Mouse (Mus musculus) kidney, embryonic 15.5 days (tissue): ENCODE measurements around the gene Slc29a1. TPM values are rescaled to one million over a fixed set of nuclear protein-coding genes. Genes with fewer than 3 reads are reported as not detected.

Source experiments
- ATAC-seq: fragments of 200-750 bp; cut with Nextera tagmentation; replicated peaks from 2 replicates; pipeline ENCODE4 v1.8.0; 2017; ENCODE audit warnings: moderate TSS enrichment; ENCODE audit not compliant: low FRiP score
- H3K27ac ChIP-seq: fragments of 300-500 bp; sonication (generic); 2 replicates; pipeline ENCODE4 v1.5.1; 2015; ENCODE audit warnings: mild to moderate bottlenecking, inconsistent platforms
- H3K27me3 ChIP-seq: fragments of 300-500 bp; sonication (generic); 2 replicates; pipeline ENCODE4 v1.6.1; 2015; ENCODE audit warnings: inconsistent platforms
- H3K36me3 ChIP-seq: fragments of 300-500 bp; sonication (generic); 2 replicates; pipeline ENCODE4 v1.6.1; 2015; ENCODE audit warnings: inconsistent platforms
- H3K4me1 ChIP-seq: fragments of 300-500 bp; sonication (generic); 2 replicates; pipeline ENCODE4 v1.6.1; 2015; ENCODE audit warnings: inconsistent platforms
- H3K4me2 ChIP-seq: fragments of 300-500 bp; sonication (generic); 2 replicates; pipeline ENCODE4 v1.6.1; 2015; ENCODE audit warnings: moderate library complexity, mild to moderate bottlenecking, inconsistent platforms
- H3K4me3 ChIP-seq: fragments of 300-500 bp; sonication (generic); replicated peaks from 2 replicates; pipeline ENCODE4 v1.5.1; 2015; ENCODE audit warnings: mild to moderate bottlenecking, inconsistent platforms
- H3K9ac ChIP-seq: fragments of 300-500 bp; sonication (generic); 2 replicates; pipeline ENCODE4 v1.6.1; 2015; ENCODE audit warnings: mild to moderate bottlenecking, inconsistent platforms
- H3K9me3 ChIP-seq: fragments of 300-500 bp; sonication (generic); replicated peaks from 2 replicates; pipeline ENCODE4 v1.6.1; 2016; ENCODE audit warnings: inconsistent platforms
- WGBS: fragments of 180-500 bp; shearing (Covaris S2); methylation state at CpG from one replicate; pipeline ENCODE4 v1.1.7; 2015; ENCODE audit warnings: mixed read lengths; 5-methylcytosine and 5-hydroxymethylcytosine counted together
- polyA plus RNA-seq: library from polyadenylated mRNA; unstranded; fragments of >200 nt; fragmentation: Nextera tagmentation; extraction: Ambion mirVana; gene quantifications from 2 replicates; pipeline ENCODE4 v1.2.1, GENCODE M21; 2015

The Slc29a1 gene
- polyA plus RNA-seq, 1 experiment from 2014 or later, result 102 TPM

DNA sequence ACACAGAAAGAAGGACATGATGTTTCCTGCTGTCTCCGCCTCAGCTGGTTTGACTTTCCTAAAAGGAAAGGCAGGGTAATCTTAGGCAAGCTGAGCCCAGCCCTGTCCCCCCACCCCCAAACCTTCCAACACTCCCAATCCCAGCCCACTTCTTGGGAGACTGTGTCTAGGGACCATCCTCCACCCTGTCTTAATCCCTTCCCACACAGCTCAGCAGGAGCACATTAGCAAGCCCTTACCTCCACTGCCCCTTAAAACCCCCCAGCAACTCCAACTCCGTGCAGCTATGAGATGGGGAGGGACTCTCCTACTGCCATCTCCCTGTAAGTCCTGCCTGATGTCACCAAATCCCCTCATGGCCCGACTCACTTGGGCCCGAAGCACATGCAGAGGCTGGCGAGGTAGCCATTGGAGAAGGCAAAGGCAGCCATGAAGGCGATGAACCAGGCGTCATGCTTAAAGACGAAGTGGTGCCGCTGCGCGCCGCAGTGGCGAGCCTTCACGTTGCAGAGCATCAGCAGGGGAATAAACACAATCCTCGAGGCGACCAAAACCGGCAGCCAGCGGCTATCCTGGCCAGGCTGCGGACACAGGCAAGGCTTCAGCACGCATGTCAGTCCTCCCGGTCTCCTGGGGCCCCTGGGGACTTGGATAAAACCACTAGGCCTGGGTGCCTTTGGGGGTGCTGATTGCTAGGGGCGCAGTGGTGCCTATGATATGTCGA is 13.5 kb downstream of the Slc29a1 start:
- Histone ChIP-seq H3K4me2 (peak overlapping the region; percentile 13; the same call in 1 of the 2 replicates), H3K9me3 (no peaks in the 10 kb centered on the region), H3K4me3 (no peak overlapping the region), H3K36me3 (peaks cover 40% of the 10 kb centered on the region), H3K9ac (no peak overlapping the region), H3K4me1 (peaks cover 38% of the 10 kb centered on the region), H3K27ac (peak overlapping the region; percentile 90), H3K27me3 (no peaks in the 10 kb centered on the region)
- WGBS, result 82% methylated on average over 23 of the region's 23 CpGs
- no peak; the same call in 1 of the 2 replicates for ATAC-seq

DNA sequence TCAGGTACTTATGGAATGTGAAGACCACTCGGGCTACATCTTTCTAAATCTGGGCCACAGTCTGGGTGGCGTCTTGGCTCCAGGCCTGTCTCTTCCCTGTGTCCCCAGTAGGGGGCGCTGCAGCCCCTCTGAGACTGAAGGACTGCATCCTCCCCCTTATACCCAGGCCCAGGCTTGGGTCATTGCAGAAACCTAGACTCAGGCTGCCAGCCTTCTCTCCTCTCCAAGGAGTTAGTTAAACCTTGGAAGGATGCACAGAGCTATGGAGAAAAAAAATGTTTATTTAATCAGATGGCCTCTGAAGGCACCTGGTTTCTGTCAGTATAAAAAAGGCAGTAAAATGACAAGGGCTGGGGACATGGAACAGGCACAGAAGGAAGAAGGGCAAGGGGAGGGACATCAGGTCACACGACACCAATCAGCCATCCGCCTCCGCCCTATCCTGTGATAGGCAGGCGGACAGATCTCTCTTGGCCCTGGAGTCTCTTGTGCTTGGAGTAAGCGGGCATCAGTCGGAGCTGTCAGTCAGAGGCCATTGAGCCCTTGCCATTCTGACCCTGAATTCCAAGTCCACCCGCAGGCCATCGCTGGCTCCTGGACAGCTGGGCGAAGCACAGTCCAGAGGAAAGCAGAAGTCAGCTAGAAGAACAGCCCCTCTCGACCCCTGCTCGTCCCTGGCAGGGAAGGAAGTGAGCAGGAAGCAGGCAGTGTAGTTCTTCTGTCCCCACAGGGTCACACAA is 14.3 kb downstream of the Slc29a1 start:
- Histone ChIP-seq H3K4me1 (peaks cover 36% of the 10 kb centered on the region), H3K27ac (peak overlapping the region; percentile 90), H3K4me3 (no peak overlapping the region), H3K9ac (0 out of 2 replicates have a peak overlapping the region, but pooled peaks have one; percentile 14), H3K27me3 (no peaks in the 10 kb centered on the region), H3K36me3 (peaks cover 40% of the 10 kb centered on the region), H3K9me3 (no peaks in the 10 kb centered on the region), H3K4me2 (peak overlapping the region; percentile 30)
- ATAC-seq, result peak; percentile 55
- 15% methylated on average over 14 of the region's 14 CpGs for WGBS

DNA sequence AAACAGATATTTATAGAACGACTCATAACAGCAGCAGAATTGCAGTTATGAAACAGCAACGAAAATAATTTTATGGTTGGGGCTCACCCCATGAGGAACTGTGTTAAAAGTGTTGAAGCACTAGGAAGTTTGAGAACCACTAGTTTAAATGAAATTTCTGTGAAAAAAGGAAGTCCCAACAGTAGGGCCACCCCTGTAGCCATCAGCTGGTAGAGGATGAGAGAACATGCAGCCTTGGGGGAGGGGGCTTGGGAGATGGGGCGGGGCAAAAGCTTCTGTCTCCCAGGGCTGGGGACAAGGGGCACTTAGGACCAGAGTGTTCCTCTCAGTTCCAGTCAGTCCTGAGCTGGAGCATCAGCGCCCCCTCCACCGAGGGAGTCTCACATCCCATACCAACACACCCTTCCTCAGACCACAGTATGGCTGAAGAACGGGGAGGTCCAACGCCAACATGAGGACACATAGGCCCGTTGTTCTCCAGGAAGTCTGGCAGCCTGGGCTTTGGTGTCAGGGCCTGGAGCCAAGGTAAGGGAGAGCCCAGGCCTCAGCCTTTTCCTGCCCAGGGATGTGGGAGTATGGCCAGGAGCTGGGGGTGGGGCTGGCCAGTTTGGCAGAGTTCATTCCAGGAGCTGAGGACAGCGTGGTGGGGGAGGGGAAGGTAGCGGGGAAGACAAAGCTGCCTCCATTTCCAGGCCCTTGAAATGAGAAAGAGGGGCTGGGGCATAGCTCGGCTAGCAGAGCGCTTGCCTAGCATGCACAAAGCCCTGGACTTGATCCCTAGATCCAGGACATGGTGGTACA is 15.1 kb downstream of the Slc29a1 start:
- Histone ChIP-seq H3K27me3 (no peaks in the 10 kb centered on the region), H3K4me3 (no peak overlapping the region), H3K9ac (0 out of 2 replicates have a peak overlapping the region, but pooled peaks have one; percentile 14), H3K4me2 (peak overlapping the region; percentile 30), H3K36me3 (peaks cover 33% of the 10 kb centered on the region), H3K9me3 (no peaks in the 10 kb centered on the region), H3K27ac (peak overlapping the region; percentile 90), H3K4me1 (peaks cover 36% of the 10 kb centered on the region)
- peak; percentile 20; the same call in 1 of the 2 replicates for ATAC-seq
- 32% methylated on average over 12 of the region's 12 CpGs for WGBS

DNA sequence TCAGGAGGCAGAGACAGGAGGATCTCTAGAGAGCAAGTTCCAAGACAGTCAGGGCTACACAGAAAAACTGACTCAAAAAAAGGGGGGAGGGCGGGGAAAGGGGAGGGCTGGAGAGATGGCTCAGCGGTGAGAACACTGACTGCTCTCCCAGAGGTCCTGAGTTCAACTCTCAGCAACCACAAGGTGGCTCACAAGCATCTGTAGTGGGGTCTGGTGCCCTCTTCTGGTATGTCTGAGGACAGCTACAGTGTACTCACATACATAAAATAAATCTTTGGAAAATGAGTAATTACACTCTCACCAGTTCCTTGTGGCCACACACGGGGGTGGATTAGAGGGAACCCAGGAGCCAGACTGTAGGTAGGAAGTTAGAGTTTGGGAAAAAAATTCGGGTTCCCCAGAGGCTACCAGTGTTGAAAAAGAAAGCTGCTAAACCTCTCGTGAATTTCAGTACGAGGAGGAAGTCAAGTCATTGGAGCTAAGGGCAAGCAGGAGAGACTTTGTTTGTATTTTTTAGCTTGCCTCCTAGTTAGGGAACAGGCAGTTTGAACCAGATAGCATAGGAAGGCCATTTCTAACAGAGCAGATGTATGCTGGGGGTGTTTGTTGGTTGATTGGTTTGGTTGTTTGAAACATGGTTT is 16.6 kb downstream of the Slc29a1 start:
- H3K27me3 ChIP-seq, result no peaks in the 10 kb centered on the region
- peaks cover 19% of the 10 kb centered on the region for H3K36me3 ChIP-seq
- ATAC-seq, result no peak
- no peak overlapping the region for H3K9ac ChIP-seq
- H3K4me3 ChIP-seq, result no peak overlapping the region
- H3K4me1 ChIP-seq, result peaks cover 44% of the 10 kb centered on the region
- no peak overlapping the region for H3K27ac ChIP-seq
- no peaks in the 10 kb centered on the region for H3K9me3 ChIP-seq
- 56% methylated on average over 6 of the region's 6 CpGs for WGBS
- no peak overlapping the region for H3K4me2 ChIP-seq

DNA sequence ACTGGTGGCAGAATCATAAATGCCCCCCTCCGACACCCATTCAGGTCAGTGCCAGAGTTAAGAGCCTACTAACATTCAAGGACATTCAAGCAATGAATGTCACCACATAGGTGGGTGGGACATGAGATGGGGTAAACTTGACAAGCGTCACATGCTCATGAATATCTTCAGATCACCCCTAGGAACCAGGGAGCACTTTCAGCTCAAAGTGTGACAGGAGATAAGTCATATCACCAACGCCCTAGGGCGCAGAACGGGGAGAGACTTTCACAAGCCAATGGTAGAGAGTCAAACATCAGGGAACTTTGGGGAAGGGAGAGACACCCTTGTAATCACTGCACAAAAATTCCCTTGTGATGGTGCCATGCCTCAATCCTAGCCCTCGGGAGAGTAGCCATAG is 17.2 kb downstream of the Slc29a1 start:
- H3K36me3 ChIP-seq, result peaks cover 14% of the 10 kb centered on the region
- no peak overlapping the region for H3K4me2 ChIP-seq
- H3K27me3 ChIP-seq, result no peaks in the 10 kb centered on the region
- 94% methylated on average over 6 of the region's 6 CpGs for WGBS
- H3K4me3 ChIP-seq, result no peak overlapping the region
- no peak for ATAC-seq
- no peaks in the 10 kb centered on the region for H3K9me3 ChIP-seq
- no peak overlapping the region for H3K27ac ChIP-seq
- peaks cover 44% of the 10 kb centered on the region for H3K4me1 ChIP-seq
- H3K9ac ChIP-seq, result no peak overlapping the region

DNA sequence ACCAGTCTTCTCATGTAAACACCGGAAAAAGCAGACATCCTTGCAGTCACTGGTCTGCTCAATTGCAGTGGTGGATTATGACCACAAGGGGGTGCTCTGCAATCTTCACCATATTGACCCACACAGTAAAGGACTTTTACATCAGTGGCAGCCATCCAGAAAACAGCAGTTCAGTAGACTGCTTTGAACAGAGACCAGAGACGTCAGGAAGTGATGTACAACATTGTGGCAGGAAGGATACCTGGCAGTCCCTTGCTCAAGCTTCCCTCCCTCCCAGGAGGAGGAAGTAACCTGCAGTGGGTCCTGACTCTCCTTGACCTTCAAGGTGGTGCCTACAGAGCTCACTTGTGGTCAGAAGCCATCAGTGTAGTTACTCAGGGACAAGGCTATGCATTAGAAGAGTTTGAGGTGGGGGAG is 17.8 kb downstream of the Slc29a1 start:
- H3K4me3 ChIP-seq, result no peak overlapping the region
- H3K4me2 ChIP-seq, result no peak overlapping the region
- H3K27me3 ChIP-seq, result no peaks in the 10 kb centered on the region
- H3K27ac ChIP-seq, result no peak overlapping the region
- H3K9me3 ChIP-seq, result no peaks in the 10 kb centered on the region
- no peak for ATAC-seq
- peaks cover 8% of the 10 kb centered on the region; the same call in 1 of the 2 replicates for H3K36me3 ChIP-seq
- peaks cover 44% of the 10 kb centered on the region for H3K4me1 ChIP-seq
- H3K9ac ChIP-seq, result no peak overlapping the region
- WGBS, result 7% methylated on average over 2 of the region's 2 CpGs

DNA sequence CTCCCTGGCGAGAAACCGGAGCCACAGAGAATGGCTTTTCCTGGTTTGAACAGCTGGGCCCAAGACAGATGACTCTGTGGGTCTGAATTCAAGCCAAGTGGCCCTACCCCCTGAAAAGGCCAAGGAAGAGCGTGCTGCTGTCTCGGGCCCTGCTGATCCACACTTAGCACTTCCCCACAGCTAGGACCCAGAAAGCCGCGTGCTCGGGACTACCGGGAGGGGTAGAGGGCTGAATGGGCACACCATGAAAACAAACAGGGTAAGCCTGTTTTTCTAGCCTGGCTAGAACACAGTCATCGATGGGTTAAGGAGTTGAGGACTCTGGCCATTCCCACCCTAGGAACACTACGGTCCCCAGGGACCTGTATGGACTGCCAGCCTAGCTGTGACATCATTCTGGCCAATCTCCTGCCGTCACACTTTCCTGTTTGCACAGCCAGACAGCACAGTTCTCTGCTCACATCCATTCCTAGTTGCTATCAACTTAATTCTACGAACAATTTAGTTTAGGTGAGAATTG is 18.4 kb downstream of the Slc29a1 start:
- H3K9ac ChIP-seq, result no peak overlapping the region
- WGBS, result 37% methylated on average over 12 of the region's 12 CpGs
- no peak for ATAC-seq

DNA sequence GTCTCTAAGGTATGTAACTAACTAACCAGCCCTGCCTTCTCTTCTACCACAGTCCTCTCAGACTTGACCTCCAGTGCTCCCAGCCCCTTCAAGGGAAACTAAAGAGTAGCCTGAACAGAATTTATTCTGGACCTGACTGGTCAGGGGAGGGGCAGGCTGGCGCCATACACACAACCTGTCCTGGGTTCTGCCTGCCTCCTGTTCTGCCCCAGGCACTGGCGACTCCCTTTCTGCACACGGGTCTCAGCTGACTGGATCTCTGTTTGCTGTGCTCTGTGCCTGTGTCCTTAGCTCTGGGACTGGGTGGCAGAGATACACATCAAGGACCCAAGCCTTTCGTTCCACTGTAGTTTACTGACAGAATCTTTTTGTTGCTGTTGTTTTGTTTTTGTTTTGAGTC is 19.9 kb downstream of the Slc29a1 start:
- WGBS, result 67% methylated on average over 4 of the region's 4 CpGs
- H3K27ac ChIP-seq, result peak overlapping the region; percentile 68

More for the DNA sequence above, 18.4 kb downstream of the Slc29a1 start:
- H3K36me3 ChIP-seq, result peaks cover 2% of the 10 kb centered on the region; the same call in 1 of the 2 replicates
- H3K4me2 ChIP-seq, result 0 out of 2 replicates have a peak overlapping the region, but pooled peaks have one; percentile 14
- H3K4me3 ChIP-seq, result no peak overlapping the region
- H3K27ac ChIP-seq, result peak overlapping the region; percentile 68
- peaks cover 42% of the 10 kb centered on the region for H3K4me1 ChIP-seq
- H3K9me3 ChIP-seq, result no peaks in the 10 kb centered on the region
- H3K27me3 ChIP-seq, result no peaks in the 10 kb centered on the region

DNA sequence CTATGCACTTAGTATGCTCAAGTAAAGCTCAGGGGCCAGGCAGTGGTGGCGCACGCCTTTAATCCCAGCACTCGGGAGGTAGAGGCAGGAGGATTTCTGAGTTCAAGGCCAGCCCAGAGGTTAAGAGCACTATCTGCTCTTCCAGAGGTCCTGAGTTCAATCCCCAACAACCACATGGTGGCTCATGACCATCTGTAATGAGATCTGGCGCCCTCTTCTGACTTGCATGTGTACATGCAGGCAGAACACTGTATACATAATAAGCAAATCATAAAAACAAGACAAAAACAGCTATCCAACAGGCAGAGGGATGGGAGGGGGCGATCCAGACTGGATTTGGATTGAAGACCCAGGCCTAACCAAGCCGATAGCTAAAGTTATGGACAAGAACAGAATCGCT is 20.6 kb downstream of the Slc29a1 start:
- no peak overlapping the region for H3K9ac ChIP-seq
- no peak for ATAC-seq
- H3K9me3 ChIP-seq, result no peaks in the 10 kb centered on the region
- H3K4me2 ChIP-seq, result no peak overlapping the region
- H3K27me3 ChIP-seq, result no peaks in the 10 kb centered on the region
- 79% methylated on average over 7 of the region's 7 CpGs for WGBS
- peaks cover 35% of the 10 kb centered on the region for H3K4me1 ChIP-seq
- H3K27ac ChIP-seq, result peak overlapping the region; percentile 58; the same call in 1 of the 2 replicates
- no peak overlapping the region for H3K4me3 ChIP-seq
- no peaks in the 10 kb centered on the region for H3K36me3 ChIP-seq

More for the DNA sequence above, 19.9 kb downstream of the Slc29a1 start:
- H3K9me3 ChIP-seq, result no peaks in the 10 kb centered on the region
- H3K4me2 ChIP-seq, result no peak overlapping the region
- H3K36me3 ChIP-seq, result no peaks in the 10 kb centered on the region
- H3K4me1 ChIP-seq, result peaks cover 36% of the 10 kb centered on the region
- no peak overlapping the region for H3K9ac ChIP-seq
- no peak overlapping the region for H3K4me3 ChIP-seq
- H3K27me3 ChIP-seq, result no peaks in the 10 kb centered on the region
- peak; percentile 54; the same call in 1 of the 2 replicates for ATAC-seq

DNA sequence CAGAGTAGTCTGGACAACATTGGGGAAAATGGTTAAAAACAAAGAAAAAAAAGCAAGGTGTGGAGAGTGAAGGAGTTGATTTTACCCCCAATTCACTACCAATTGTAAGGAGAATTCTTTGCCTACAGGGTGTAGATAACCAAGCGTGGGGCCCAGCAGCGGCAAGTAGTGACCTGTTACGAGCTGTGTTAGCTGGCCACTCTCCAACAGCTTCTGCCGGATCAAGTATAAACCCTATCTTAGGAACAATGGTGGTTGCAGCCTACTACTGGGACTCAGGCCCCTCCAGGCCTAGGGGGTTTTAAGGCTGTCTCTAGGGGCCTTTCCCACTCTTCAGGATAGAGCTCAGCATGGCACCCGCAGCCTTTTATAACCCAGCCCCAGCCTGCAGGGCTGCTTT is 21.2 kb downstream of the Slc29a1 start:
- peaks cover 35% of the 10 kb centered on the region for H3K4me1 ChIP-seq
- H3K36me3 ChIP-seq, result no peaks in the 10 kb centered on the region
- no peak overlapping the region for H3K4me2 ChIP-seq
- H3K4me3 ChIP-seq, result no peak overlapping the region
- peak overlapping the region; percentile 58; the same call in 1 of the 2 replicates for H3K27ac ChIP-seq
- no peaks in the 10 kb centered on the region for H3K27me3 ChIP-seq
- H3K9me3 ChIP-seq, result no peaks in the 10 kb centered on the region
- 65% methylated on average over 5 of the region's 5 CpGs for WGBS
- H3K9ac ChIP-seq, result no peak overlapping the region
- no peak for ATAC-seq
